Mouse (Mus musculus): ENCODE results near the gene Ovol2.

Ovol2 gene

GRCm38 (mm10) chr2:144268446-144269305 is 63.3 kb downstream of the Ovol2 start:
- no peak for DNase-seq (ENCODE audit: low read depth, low spot score)

DNA sequence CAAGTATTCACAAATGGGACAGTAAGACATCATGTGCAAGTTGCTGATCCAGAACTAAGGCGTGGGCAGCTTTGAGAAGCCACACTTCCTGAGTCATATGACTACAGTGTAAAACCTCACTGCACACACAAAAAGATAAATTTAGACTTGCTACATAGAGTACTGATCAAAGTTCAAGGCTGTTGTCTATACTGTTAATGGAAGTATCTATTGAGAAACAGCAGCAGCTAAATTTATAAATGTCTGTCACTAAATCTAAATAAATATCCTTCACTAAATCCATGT is 64.3 kb downstream of the Ovol2 start:
- DNase-seq (ENCODE audit: low read depth, low spot score): no peak

- DNase-seq (ENCODE audit: low read depth, low spot score): no peak
Measured at GRCm38 (mm10) chr2:144267004-144267730, 64.8 kb downstream of the Ovol2 start.

DNA sequence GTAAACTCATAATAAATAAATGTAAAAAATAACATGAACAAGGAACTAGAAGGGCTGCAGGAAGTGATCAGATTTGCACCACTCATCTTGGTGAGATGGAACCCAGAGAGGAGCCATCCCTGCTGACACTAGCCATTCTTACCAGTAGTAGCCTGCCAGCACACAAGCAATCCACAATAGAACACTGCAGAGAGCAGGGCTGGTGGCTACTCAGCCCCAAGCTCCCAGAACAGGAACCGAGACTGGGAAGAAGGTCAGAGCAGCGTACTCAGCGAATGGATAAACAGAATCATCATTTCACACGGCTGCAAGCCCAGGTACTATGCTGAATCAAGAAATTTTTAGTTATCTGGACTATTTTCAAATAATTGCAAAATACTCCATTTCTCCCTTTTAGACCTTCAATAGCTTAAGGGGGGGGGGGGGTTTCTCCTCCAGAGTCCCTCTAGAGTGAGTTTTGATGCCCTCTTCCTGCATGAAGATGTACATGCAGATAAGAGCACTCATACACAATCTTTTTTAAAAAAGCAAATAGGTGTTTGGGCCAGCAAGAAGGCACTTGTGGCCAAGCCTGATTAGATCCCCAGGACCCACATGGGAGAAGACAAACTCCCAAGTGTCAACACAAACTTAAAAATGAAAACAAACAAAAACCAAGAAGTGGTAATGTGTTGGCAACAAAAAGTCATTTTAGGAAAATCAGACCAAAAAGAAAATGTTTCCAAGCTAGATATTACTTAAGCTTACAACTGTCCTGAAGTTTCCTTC is 65.8 kb downstream of the Ovol2 start:
- DNase-seq (ENCODE audit: low read depth, low spot score): no peak

GRCm38 (mm10) chr2:144265120-144265488 is 66.8 kb downstream of the Ovol2 start:
- no peak for DNase-seq (ENCODE audit: low read depth, low spot score)

- DNase-seq (ENCODE audit: low read depth, low spot score): no peak
Measured at GRCm38 (mm10) chr2:144264398-144265119, 67.4 kb downstream of the Ovol2 start.

DNA sequence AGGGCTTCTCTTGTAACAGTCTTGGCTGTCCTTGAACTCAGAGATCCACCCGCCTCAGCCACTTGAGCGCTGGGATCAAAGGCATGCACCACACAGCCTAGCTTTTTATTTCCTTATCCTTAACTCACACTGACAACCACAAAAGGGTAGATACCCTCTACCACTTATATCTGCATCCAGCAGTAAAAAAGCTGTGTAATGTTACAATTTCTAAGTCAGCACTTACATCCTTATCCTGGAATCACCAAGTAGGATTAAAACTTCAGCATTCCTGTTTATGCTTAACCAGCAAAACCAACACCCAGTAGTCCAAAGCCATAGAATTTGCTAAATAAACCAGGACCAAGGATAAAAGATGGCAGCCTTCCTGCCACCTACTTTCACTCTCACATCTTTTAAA is 69.1 kb downstream of the Ovol2 start:
- DNase-seq (ENCODE audit: low read depth, low spot score): no peak
